Mouse (Mus musculus): ENCODE measurements around the gene Syt13.

GRCm38 (mm10) chr2:92971069-92971468 lies 56.2 kb downstream of the Syt13 start:
- no peak for TF ChIP-seq UBTF (IDR thresholded peaks at IDR 0.05; ENCODE audit: low read depth, low read length)
- TF ChIP-seq KAT2A (IDR thresholded peaks at IDR 0.05; ENCODE audit: insufficient replicate concordance, low read length) = no peak
- TF ChIP-seq MXI1 (IDR thresholded peaks at IDR 0.05; ENCODE audit: low read depth, low read length) = no peak
- TF ChIP-seq EP300 (IDR thresholded peaks at IDR 0.05; ENCODE audit: low read length) = no peak
- TF ChIP-seq POLR2A (IDR thresholded peaks at IDR 0.05; ENCODE audit: low read depth, low read length) = no peak

Measured in CH12.LX (cell line).